Mouse (Mus musculus): Measurements from ENCODE around the gene Rad9a. TPM values are rescaled to one million over a fixed set of nuclear protein-coding genes. Genes with fewer than 3 reads are reported as not detected.
A peak's percentile ranks its signal among the peaks of the same experiment; 100 is the strongest.

Gene Rad9a
- polyA plus RNA-seq, 1 experiment from 2014 or later: 15.6 TPM

GRCm38 (mm10) chr19:4229451-4230076 lies 28.1 kb upstream of the Rad9a start:
- no peak overlapping the region for H3K4me3 ChIP-seq (replicated peaks)
- H3K9me3 ChIP-seq (replicated peaks): no peaks in the 10 kb centered on the region
- H3K4me1 ChIP-seq (replicated peaks): peaks cover 43% of the 10 kb centered on the region
- no peak for ATAC-seq (ENCODE audit: insufficient read depth)
- H3K9ac ChIP-seq: no peak overlapping the region
- no peak overlapping the region for H3K27ac ChIP-seq (replicated peaks)
- WGBS (ENCODE audit: insufficient replicate concordance): 66% methylated on average over 9 of the region's 9 CpGs
- peaks cover 36% of the 10 kb centered on the region for H3K27me3 ChIP-seq
- H3K4me2 ChIP-seq: no peak overlapping the region
- H3K36me3 ChIP-seq (replicated peaks): no peaks in the 10 kb centered on the region

GRCm38 (mm10) chr19:4228891-4229290 lies 27.4 kb upstream of the Rad9a start:
- H3K4me2 ChIP-seq: no peak overlapping the region
- H3K27ac ChIP-seq (replicated peaks): no peak overlapping the region
- peaks cover 43% of the 10 kb centered on the region for H3K4me1 ChIP-seq (replicated peaks)
- ATAC-seq (ENCODE audit: insufficient read depth): no peak
- no peak overlapping the region for H3K4me3 ChIP-seq (replicated peaks)
- no peak overlapping the region for H3K9ac ChIP-seq
- H3K36me3 ChIP-seq (replicated peaks): no peaks in the 10 kb centered on the region
- WGBS (ENCODE audit: insufficient replicate concordance): 70% methylated on average over 4 of the region's 4 CpGs
- H3K27me3 ChIP-seq: peaks cover 37% of the 10 kb centered on the region
- H3K9me3 ChIP-seq (replicated peaks): no peaks in the 10 kb centered on the region

GRCm38 (mm10) chr19:4227894-4228678 lies 26.6 kb upstream of the Rad9a start:
- Histone ChIP-seq H3K27ac (replicated peaks) (no peak overlapping the region), H3K9ac (no peak overlapping the region), H3K4me1 (replicated peaks) (peaks cover 40% of the 10 kb centered on the region), H3K4me2 (no peak overlapping the region), H3K4me3 (replicated peaks) (no peak overlapping the region), H3K27me3 (peaks cover 41% of the 10 kb centered on the region), H3K9me3 (replicated peaks) (no peaks in the 10 kb centered on the region), H3K36me3 (replicated peaks) (no peaks in the 10 kb centered on the region)
- WGBS (ENCODE audit: insufficient replicate concordance): 11% methylated on average over 8 of the region's 8 CpGs
- no peak for ATAC-seq (ENCODE audit: insufficient read depth)

DNA sequence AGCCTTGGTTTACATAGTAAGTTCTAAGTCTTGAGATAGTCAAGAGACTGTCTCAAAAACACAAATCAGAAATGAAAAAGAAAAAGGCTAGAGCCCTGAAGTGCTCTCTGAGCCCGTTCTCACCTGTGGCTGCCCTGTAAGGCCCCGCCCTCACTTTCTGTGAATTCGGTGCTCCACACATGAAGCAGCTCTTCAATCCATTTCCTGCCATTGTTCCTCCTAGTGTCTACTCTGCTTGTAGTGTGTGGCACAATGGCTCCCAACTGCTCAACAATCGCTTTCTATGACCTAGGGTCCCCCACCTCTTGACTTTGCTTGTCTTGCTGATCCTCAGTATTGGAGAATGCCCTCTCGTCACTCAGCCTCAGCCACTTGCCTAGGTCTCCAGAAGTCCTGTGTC lies 26.0 kb upstream of the Rad9a start:
- no peak overlapping the region for H3K4me2 ChIP-seq
- no peak for ATAC-seq (ENCODE audit: insufficient read depth)
- no peaks in the 10 kb centered on the region for H3K36me3 ChIP-seq (replicated peaks)
- H3K9me3 ChIP-seq (replicated peaks): no peaks in the 10 kb centered on the region
- WGBS (ENCODE audit: insufficient replicate concordance): 39% methylated on average over 5 of the region's 5 CpGs
- H3K27me3 ChIP-seq: peaks cover 47% of the 10 kb centered on the region
- no peak overlapping the region for H3K4me3 ChIP-seq (replicated peaks)
- no peak overlapping the region for H3K9ac ChIP-seq
- peaks cover 39% of the 10 kb centered on the region for H3K4me1 ChIP-seq (replicated peaks)
- no peak overlapping the region for H3K27ac ChIP-seq (replicated peaks)

GRCm38 (mm10) chr19:4226779-4227178 lies 25.3 kb upstream of the Rad9a start:
- H3K9me3 ChIP-seq (replicated peaks): no peaks in the 10 kb centered on the region
- 63% methylated on average over 7 of the region's 7 CpGs for WGBS (ENCODE audit: insufficient replicate concordance)
- ATAC-seq (ENCODE audit: insufficient read depth): no peak
- no peaks in the 10 kb centered on the region for H3K36me3 ChIP-seq (replicated peaks)
- no peak overlapping the region for H3K4me2 ChIP-seq
- peaks cover 54% of the 10 kb centered on the region for H3K27me3 ChIP-seq
- H3K4me1 ChIP-seq (replicated peaks): peaks cover 39% of the 10 kb centered on the region
- no peak overlapping the region for H3K9ac ChIP-seq
- H3K27ac ChIP-seq (replicated peaks): no peak overlapping the region
- H3K4me3 ChIP-seq (replicated peaks): no peak overlapping the region

DNA sequence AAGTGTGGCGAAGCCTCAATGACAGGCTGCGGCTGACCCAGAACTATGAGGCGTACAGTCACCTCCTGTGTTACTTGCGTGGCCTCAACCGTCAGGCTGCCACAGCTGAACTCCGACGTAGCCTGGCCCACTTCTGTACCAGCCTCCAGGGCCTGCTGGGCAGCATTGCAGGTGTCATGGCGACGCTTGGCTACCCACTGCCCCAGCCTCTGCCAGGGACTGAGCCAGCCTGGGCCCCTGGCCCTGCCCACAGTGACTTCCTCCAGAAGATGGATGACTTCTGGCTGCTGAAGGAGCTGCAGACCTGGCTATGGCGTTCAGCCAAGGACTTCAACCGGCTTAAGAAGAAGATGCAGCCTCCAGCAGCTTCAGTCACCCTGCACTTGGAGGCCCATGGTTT lies 20.7 kb upstream of the Rad9a start:
- no peak for ATAC-seq (ENCODE audit: insufficient read depth)
- H3K27me3 ChIP-seq: peaks cover 79% of the 10 kb centered on the region
- peaks cover 32% of the 10 kb centered on the region for H3K4me1 ChIP-seq (replicated peaks)
- H3K9me3 ChIP-seq (replicated peaks): no peaks in the 10 kb centered on the region
- H3K4me2 ChIP-seq: no peak overlapping the region
- no peak overlapping the region for H3K27ac ChIP-seq (replicated peaks)
- no peak overlapping the region for H3K9ac ChIP-seq
- H3K4me3 ChIP-seq (replicated peaks): no peak overlapping the region
- no peaks in the 10 kb centered on the region for H3K36me3 ChIP-seq (replicated peaks)
- WGBS (ENCODE audit: insufficient replicate concordance): 41% methylated on average over 11 of the region's 11 CpGs

DNA sequence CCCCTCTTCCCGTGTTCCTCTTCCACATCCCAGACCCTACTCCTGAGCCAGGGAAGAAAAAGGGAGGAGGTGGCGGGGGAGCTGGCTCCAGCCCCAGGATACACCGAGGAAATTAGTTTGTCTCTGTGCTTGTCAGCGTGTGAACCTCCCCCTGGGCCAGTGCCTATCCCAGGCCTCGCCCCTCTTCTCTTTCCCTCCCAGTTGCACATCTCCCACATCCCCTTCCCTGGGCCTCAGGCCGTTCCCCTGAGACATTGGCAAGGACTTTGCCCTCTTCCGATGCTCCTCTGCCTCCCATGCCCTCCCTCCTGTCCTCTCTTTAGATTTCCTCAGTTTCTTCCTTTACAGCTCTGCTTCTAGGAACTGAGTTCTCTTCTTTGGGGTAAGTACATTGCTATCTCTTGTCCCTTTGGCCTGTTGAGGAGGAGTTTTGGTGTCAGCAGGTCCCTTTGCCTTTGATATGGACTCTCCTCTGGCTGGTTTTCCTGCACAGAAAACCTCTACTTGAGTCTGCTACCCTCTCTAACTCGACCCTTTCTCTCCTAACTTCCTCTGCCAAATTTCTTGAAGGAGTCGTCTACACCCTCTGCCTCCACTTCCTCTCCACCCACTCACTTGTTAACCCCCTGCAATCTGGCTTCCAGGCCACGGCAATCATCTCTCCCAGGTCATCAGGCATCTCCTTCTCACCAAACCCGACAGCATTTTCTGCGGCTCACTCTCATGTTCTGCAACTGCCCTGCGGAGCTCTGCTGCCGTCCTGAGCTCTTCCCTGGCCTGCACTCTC lies 19.7 kb upstream of the Rad9a start:
- H3K9ac ChIP-seq: no peak overlapping the region
- H3K27me3 ChIP-seq: peaks cover 82% of the 10 kb centered on the region
- peaks cover 35% of the 10 kb centered on the region for H3K4me1 ChIP-seq (replicated peaks)
- no peak overlapping the region for H3K4me3 ChIP-seq (replicated peaks)
- no peaks in the 10 kb centered on the region for H3K36me3 ChIP-seq (replicated peaks)
- ATAC-seq (ENCODE audit: insufficient read depth): no peak
- H3K27ac ChIP-seq (replicated peaks): peak overlapping the region; percentile 33; the same call in 1 of the 2 replicates
- H3K4me2 ChIP-seq: 0 out of 2 replicates have a peak overlapping the region, but pooled peaks have one; percentile 3
- no peaks in the 10 kb centered on the region for H3K9me3 ChIP-seq (replicated peaks)
- WGBS (ENCODE audit: insufficient replicate concordance): 26% methylated on average over 14 of the region's 14 CpGs

- ATAC-seq (ENCODE audit: insufficient read depth): 0 out of 2 replicates have a peak, but pooled peaks have one; percentile 9
- Histone ChIP-seq H3K36me3 (replicated peaks) (no peaks in the 10 kb centered on the region), H3K9ac (no peak overlapping the region), H3K27ac (replicated peaks) (no peak overlapping the region), H3K4me2 (no peak overlapping the region), H3K4me1 (replicated peaks) (peaks cover 39% of the 10 kb centered on the region), H3K4me3 (replicated peaks) (no peak overlapping the region), H3K27me3 (peaks cover 87% of the 10 kb centered on the region), H3K9me3 (replicated peaks) (no peaks in the 10 kb centered on the region)
- WGBS (ENCODE audit: insufficient replicate concordance): 39% methylated on average over 4 of the region's 4 CpGs
These were observed 19.0 kb upstream of the Rad9a start for GRCm38 (mm10) chr19:4220416-4220815.

DNA sequence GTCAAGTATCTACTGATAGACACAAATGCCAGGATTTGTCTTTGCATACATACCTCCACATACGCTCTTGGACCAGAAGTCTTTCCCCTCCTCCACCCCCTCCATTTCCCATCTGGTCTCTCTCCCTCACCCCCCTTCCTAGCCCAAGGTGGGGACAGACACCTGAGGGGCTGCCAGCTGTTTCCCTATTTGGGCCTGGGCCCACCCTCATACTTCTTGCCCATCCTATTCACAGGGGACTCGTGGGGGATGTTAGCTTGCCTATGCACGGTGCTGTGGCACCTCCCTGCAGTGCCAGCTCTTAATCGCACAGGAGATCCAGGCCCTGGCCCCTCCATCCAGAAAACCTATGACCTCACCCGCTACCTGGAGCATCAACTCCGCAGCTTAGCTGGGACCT lies 18.5 kb upstream of the Rad9a start:
- no peak overlapping the region for H3K4me3 ChIP-seq (replicated peaks)
- H3K4me2 ChIP-seq: no peak overlapping the region
- no peak for ATAC-seq (ENCODE audit: insufficient read depth)
- no peaks in the 10 kb centered on the region for H3K9me3 ChIP-seq (replicated peaks)
- no peaks in the 10 kb centered on the region for H3K36me3 ChIP-seq (replicated peaks)
- H3K27ac ChIP-seq (replicated peaks): no peak overlapping the region
- no peak overlapping the region for H3K9ac ChIP-seq
- peaks cover 89% of the 10 kb centered on the region for H3K27me3 ChIP-seq
- peaks cover 44% of the 10 kb centered on the region for H3K4me1 ChIP-seq (replicated peaks)
- WGBS (ENCODE audit: insufficient replicate concordance): 67% methylated on average over 6 of the region's 6 CpGs

GRCm38 (mm10) chr19:4218784-4219183 lies 17.3 kb upstream of the Rad9a start:
- H3K36me3 ChIP-seq (replicated peaks): no peaks in the 10 kb centered on the region
- no peak overlapping the region for H3K9ac ChIP-seq
- WGBS (ENCODE audit: insufficient replicate concordance): 22% methylated on average over 1 of the region's 1 CpGs
- no peak overlapping the region for H3K27ac ChIP-seq (replicated peaks)
- H3K4me1 ChIP-seq (replicated peaks): peaks cover 56% of the 10 kb centered on the region
- no peak for ATAC-seq (ENCODE audit: insufficient read depth)
- H3K9me3 ChIP-seq (replicated peaks): no peaks in the 10 kb centered on the region
- no peak overlapping the region for H3K4me2 ChIP-seq
- no peak overlapping the region for H3K4me3 ChIP-seq (replicated peaks)
- H3K27me3 ChIP-seq: peaks cover 95% of the 10 kb centered on the region

DNA sequence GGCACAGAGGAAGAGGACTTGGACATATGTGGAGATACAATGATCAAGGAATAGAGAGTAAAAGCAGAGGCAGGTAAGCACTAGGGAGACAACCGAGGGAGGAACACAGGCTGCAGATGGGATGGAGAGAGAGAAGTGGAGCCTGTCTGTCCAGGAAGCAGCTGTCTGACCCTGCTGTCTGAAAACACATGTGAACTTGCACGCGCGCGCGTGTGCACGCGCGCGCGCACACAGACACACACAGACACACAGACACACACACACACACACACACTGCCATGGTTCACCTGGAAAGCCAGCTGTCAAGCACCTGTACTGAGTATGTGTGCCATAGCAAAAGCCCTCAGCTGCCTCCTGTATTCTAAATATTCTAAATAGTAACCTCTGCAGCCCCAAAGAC lies 16.8 kb upstream of the Rad9a start:
- Histone ChIP-seq H3K9ac (no peak overlapping the region), H3K9me3 (replicated peaks) (no peaks in the 10 kb centered on the region), H3K4me2 (no peak overlapping the region), H3K27ac (replicated peaks) (no peak overlapping the region), H3K4me3 (replicated peaks) (no peak overlapping the region), H3K4me1 (replicated peaks) (peaks cover 61% of the 10 kb centered on the region), H3K36me3 (replicated peaks) (no peaks in the 10 kb centered on the region), H3K27me3 (peaks cover 97% of the 10 kb centered on the region)
- WGBS (ENCODE audit: insufficient replicate concordance): 77% methylated on average over 11 of the region's 11 CpGs
- no peak for ATAC-seq (ENCODE audit: insufficient read depth)
